Mouse (Mus musculus) ES-E14 (cell line): ENCODE data around the gene Tgif2. TPM values are rescaled to one million over a fixed set of nuclear protein-coding genes. Genes with fewer than 3 reads are reported as not detected.
"Not testable (repeated sequence)": the region's sequence is repeated elsewhere in the genome, so short reads cannot be mapped to it uniquely, and the experiment has no call there.

ENCODE experiments used
- DNase-seq: peaks from one replicate; pipeline ENCODE4 v3.0.0-alpha.2; 2013; ENCODE audit warnings: low read depth, low spot score
- H3K27ac ChIP-seq: 2 replicates; pipeline ENCODE4 v1.5.1; 2012; ENCODE audit warnings: low read depth, mild to moderate bottlenecking, low read length, moderate library complexity, mixed read lengths; ENCODE audit not compliant: poor library complexity, insufficient read depth, severe bottlenecking
- H3K36me3 ChIP-seq: 2 replicates; pipeline ENCODE4 v1.6.1; 2012; ENCODE audit warnings: mild to moderate bottlenecking, low read length, moderate library complexity, mixed read lengths; ENCODE audit not compliant: control insufficient read depth, poor library complexity, insufficient read depth, severe bottlenecking
- H3K4me1 ChIP-seq, 2 experiments: fragments of 150-350 bp in 1 of 2; sonication (generic) in 1 of 2; 2 replicates each; pipeline ENCODE4 v1.6.1; 2012; ENCODE audit warnings: low read length in 2 of 2, mild to moderate bottlenecking in 1 of 2, mixed read lengths in 1 of 2; ENCODE audit not compliant: control insufficient read depth in 2 of 2, insufficient read depth in 2 of 2, poor library complexity in 1 of 2
- H3K4me3 ChIP-seq, 2 experiments: fragments of 150-350 bp in 1 of 2; sonication (generic) in 1 of 2; 2 replicates each; pipeline ENCODE4 v1.5.1; 2012; ENCODE audit warnings: low read length in 2 of 2, low read depth in 1 of 2, mild to moderate bottlenecking in 1 of 2, mixed read lengths in 1 of 2; ENCODE audit not compliant: insufficient read depth in 1 of 2, poor library complexity in 1 of 2, severe bottlenecking in 1 of 2
- H3K9ac ChIP-seq: 2 replicates; pipeline ENCODE4 v1.6.1; 2012; ENCODE audit warnings: low read depth, mild to moderate bottlenecking, low read length, mixed read lengths; ENCODE audit not compliant: poor library complexity, insufficient read depth, severe bottlenecking
- H3K9me3 ChIP-seq: fragments of 150-350 bp; sonication (generic); 2 replicates; pipeline ENCODE4 v1.6.1; 2012; ENCODE audit warnings: low read depth, mild to moderate bottlenecking, low read length; ENCODE audit not compliant: control insufficient read depth, insufficient read depth
- CHD2 ChIP-seq: IDR thresholded peaks from 2 replicates; pipeline ENCODE4 v1.6.1; 2014; ENCODE audit warnings: mild to moderate bottlenecking, low read depth, low read length, inconsistent platforms
- HCFC1 ChIP-seq: IDR thresholded peaks from 2 replicates; pipeline ENCODE4 v1.6.1; 2012; ENCODE audit warnings: low read length, inconsistent platforms, borderline replicate concordance; ENCODE audit not compliant: insufficient read depth
- MAFK ChIP-seq: IDR thresholded peaks from 2 replicates; pipeline ENCODE4 v1.6.1; 2014; ENCODE audit warnings: mild to moderate bottlenecking, low read depth, low read length, inconsistent platforms; ENCODE audit not compliant: insufficient read depth
- ZC3H11A ChIP-seq: IDR thresholded peaks from 2 replicates; pipeline ENCODE4 v1.6.1; 2012; ENCODE audit warnings: low read depth, mild to moderate bottlenecking, inconsistent platforms, low read length, borderline replicate concordance
- ZNF384 ChIP-seq: IDR thresholded peaks from 2 replicates; pipeline ENCODE4 v1.6.1; 2012; ENCODE audit warnings: low read depth, low read length, inconsistent platforms
- in situ Hi-C, 2 experiments: fragments of 600-800 bp; cut with MboI; formaldehyde crosslinking; loops; one replicate each; pipeline ENCODE4 v1.15.1; 2025; ENCODE audit warnings: low sequenced_read_pairs in 2 of 2, inconsistent platforms in 1 of 2; ENCODE audit not compliant: unreplicated experiment in 2 of 2
- total RNA-seq: library from RNA; depleted of rRNA; stranded (reverse); fragments of 300-350 nt; gene quantifications from 2 replicates; pipeline ENCODE4 v1.2.3, GENCODE M21; 2012

Tgif2 gene
- total RNA-seq, 1 experiment = 32.2 TPM

DNA sequence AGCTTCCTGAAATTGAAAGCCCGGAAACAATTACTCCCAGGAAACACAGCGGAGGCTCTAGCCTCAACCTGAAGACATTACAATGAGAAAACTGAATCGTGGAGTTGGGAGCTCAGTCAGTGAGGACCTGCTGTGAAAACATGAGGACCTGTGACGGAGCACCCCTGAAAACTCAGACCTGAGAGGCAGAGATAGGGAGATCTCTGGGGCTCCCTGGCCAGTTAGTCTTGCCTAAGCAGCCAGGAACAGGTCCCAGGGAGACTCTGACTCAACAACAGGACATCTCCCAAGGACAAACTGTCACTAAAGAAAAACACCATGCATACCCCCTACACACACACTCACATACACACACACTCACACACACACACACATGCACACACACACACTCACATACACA is 58.6 kb downstream of the Tgif2 start:
- in situ Hi-C loops = no loop called here
- Histone ChIP-seq H3K27ac (no peak overlapping the region), H3K36me3 (no peaks in the 10 kb centered on the region), H3K4me1 (peaks cover 0 to 2% of the 10 kb centered on the region in 2 experiments; a peak in 2 of 4 replicates), H3K4me3 (no peak overlapping the region), H3K9me3 (no peaks in the 10 kb centered on the region), H3K9ac (no peak overlapping the region)
- DNase-seq = no peak
- TF ChIP-seq ZC3H11A = no peak
- TF ChIP-seq ZNF384 = no peak
- TF ChIP-seq HCFC1 = no peak
- TF ChIP-seq MAFK = no peak
- no peak for TF ChIP-seq CHD2

DNA sequence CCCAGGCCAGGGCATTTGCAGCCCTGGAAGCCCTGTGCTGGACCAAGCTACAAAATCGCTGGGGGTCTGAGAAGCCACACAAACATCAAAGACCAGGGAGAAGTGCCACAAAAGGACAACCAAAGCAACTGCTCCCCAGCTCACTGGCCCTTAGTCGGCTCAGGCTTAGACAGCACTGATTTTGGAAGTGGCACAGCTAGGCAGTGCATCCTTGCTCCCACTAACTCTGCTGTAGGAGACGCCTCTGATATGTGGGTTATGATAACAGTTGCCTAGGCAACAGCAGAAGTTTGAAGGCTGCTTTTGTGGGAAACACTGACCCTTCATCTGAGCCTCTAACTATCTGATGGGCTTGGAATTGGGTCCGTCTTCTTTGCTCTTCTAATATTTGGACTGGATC is 59.4 kb downstream of the Tgif2 start:
- Histone ChIP-seq H3K9me3 (no peaks in the 10 kb centered on the region), H3K27ac (no peak overlapping the region), H3K4me3 (no peak overlapping the region), H3K4me1 (peaks cover 0 to 2% of the 10 kb centered on the region in 2 experiments; a peak in 2 of 4 replicates), H3K36me3 (no peaks in the 10 kb centered on the region), H3K9ac (no peak overlapping the region)
- no peak for DNase-seq
- in situ Hi-C loops = no loop called here
- TF ChIP-seq ZC3H11A (no peak), CHD2 (no peak), MAFK (no peak), HCFC1 (no peak)

DNA sequence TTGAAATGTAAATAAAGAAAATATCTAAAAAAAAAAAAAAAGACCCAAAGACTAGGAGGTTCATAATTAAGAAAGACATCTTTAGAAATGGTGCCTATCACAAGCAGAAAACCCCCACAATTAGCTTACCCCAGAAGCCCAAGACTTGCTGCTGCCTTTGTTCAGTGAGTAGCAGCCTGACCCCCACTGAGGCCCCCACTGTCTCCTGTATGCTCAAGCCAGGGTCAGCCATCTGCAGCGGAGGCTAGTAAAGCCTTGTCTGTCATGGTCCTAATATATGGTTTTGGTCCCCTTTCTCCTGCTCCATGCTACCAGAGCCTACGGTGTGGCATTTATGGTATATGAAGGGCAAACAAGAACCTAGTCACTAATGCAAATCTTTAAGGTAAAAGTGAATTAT is 61.5 kb downstream of the Tgif2 start:
- Histone ChIP-seq H3K9ac (no peak overlapping the region), H3K4me1 (no peaks in the 10 kb centered on the region), H3K9me3 (no peaks in the 10 kb centered on the region), H3K27ac (no peak overlapping the region), H3K36me3 (no peaks in the 10 kb centered on the region), H3K4me3 (no peak overlapping the region)
- in situ Hi-C loops = no loop called here
- TF ChIP-seq HCFC1 (no peak), ZC3H11A (no peak), MAFK (no peak), ZNF384 (no peak), CHD2 (no peak)
- no peak for DNase-seq

DNA sequence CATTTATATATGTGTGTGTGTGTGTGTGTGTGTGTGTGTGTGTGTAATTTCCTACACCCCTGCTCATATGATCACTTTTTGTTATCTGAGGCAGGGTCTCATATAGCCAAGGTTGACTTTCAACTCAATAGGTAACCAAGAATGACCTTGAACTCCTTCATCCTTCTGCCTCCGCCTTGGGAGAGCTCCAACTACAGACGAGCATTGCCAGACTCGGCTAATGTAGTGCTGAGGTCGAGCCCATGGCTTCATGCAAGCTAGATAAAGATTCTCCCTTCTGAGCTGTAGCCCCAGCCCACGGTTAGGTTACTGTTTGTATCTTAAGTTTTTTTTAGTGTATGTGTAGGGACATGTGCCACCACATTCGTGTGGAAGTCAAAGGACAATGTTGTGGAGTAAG is 62.1 kb downstream of the Tgif2 start:
- DNase-seq = no peak
- TF ChIP-seq HCFC1 (no peak), ZNF384 (no peak), MAFK (no peak), ZC3H11A (no peak), CHD2 (no peak)
- Histone ChIP-seq H3K9ac (no peak overlapping the region), H3K36me3 (no peaks in the 10 kb centered on the region), H3K4me1 (no peaks in the 10 kb centered on the region), H3K27ac (no peak overlapping the region), H3K4me3 (no peak overlapping the region), H3K9me3 (no peaks in the 10 kb centered on the region)
- in situ Hi-C loops = no loop called here

DNA sequence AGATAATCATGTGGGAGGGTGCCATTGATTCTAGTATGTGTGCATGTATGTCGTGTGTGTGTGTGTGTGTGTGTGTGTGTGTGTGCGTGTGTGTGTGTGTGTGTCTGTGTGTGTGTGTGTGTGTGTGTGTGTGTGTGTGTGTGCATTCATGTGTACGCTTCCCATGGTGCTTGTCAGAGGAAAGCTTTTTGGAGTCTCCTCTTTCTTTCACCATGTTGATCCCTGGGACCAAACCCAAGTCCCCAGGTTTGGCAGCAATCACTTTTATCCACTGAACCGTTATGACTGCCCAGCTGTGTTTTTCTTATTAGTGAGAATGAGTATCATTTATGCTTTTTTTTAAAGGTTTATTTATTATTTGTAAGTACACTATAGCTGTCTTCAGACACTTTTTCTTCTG is 62.6 kb downstream of the Tgif2 start:
- H3K4me1 ChIP-seq, H3K27ac ChIP-seq, H3K9me3 ChIP-seq, H3K36me3 ChIP-seq, in situ Hi-C loops, H3K4me3 ChIP-seq, DNase-seq, H3K9ac ChIP-seq: not testable (repeated sequence)
